Mouse (Mus musculus): ENCODE results near the gene Cd274.

GRCm38 (mm10) chr19:29388818-29389217, 21.6 kb downstream of the Cd274 start:
- TF ChIP-seq POLR2A (IDR thresholded peaks at IDR 0.05; ENCODE audit: insufficient read depth, low read depth, low read length) (no peak), CTCF (IDR thresholded peaks at IDR 0.05; ENCODE audit: insufficient read depth, low read depth, low read length) (no peak)
